Mouse (Mus musculus) olfactory bulb, adult 2 months (tissue): Measurements from ENCODE around the gene Tshz2.

Experiments
- CTCF ChIP-seq: fragments of 200-500 bp; IDR thresholded peaks from 2 replicates; pipeline ENCODE4 v1.5.1; 2012; ENCODE audit warnings: low read depth, mild to moderate bottlenecking, low read length, moderate library complexity; ENCODE audit not compliant: insufficient read depth
- POLR2A ChIP-seq: fragments of 200-500 bp; IDR thresholded peaks from 2 replicates; pipeline ENCODE4 v1.6.1; 2012; ENCODE audit warnings: mild to moderate bottlenecking, low read depth, low read length, moderate library complexity; ENCODE audit not compliant: insufficient read depth

- TF ChIP-seq POLR2A = no peak
- no peak for TF ChIP-seq CTCF
Measured at GRCm38 (mm10) chr2:169633491-169634289, 877 bp downstream of the Tshz2 start.
